Mouse (Mus musculus) intestine, embryonic 14.5 days (tissue): ENCODE measurements at regions not wholly inside any gene's neighbourhood (a gene's known extent, or its start where the extent isn't known, plus 50 kb on each side); places are given as distances from the start of the nearest gene placed in this dataset.

Source experiments
- ATAC-seq: fragments of 200-750 bp; cut with Nextera tagmentation; replicated peaks from 2 replicates; pipeline ENCODE4 v1.8.0; 2017; ENCODE audit warnings: low read depth, moderate number of reproducible peaks, moderate TSS enrichment, moderate library complexity; ENCODE audit not compliant: low FRiP score, low TSS enrichment
- DNase-seq: peaks from one replicate; pipeline ENCODE4 v3.0.0-alpha.2; 2018; ENCODE audit warnings: low spot score
- H3K27ac ChIP-seq: fragments of 300-500 bp; sonication (generic); 2 replicates; pipeline ENCODE4 v1.5.1; 2014; ENCODE audit warnings: low read depth, mild to moderate bottlenecking, control low read depth
- H3K27me3 ChIP-seq: fragments of 300-500 bp; sonication (generic); replicated peaks from 2 replicates; pipeline ENCODE4 v1.6.1; 2014; ENCODE audit warnings: low read length, control low read depth; ENCODE audit not compliant: control insufficient read depth, insufficient read depth
- H3K36me3 ChIP-seq: fragments of 300-500 bp; sonication (generic); 2 replicates; pipeline ENCODE4 v1.6.1; 2014; ENCODE audit warnings: low read length, control low read depth; ENCODE audit not compliant: control insufficient read depth, insufficient read depth
- H3K4me1 ChIP-seq: fragments of 300-500 bp; sonication (generic); replicated peaks from 2 replicates; pipeline ENCODE4 v1.6.1; 2014; ENCODE audit warnings: low read length, control low read depth, mixed read lengths; ENCODE audit not compliant: control insufficient read depth, insufficient read depth
- H3K4me2 ChIP-seq: fragments of 300-500 bp; sonication (generic); 2 replicates; pipeline ENCODE4 v1.6.1; 2014; ENCODE audit warnings: low read length
- H3K4me3 ChIP-seq: fragments of 300-500 bp; sonication (generic); 2 replicates; pipeline ENCODE4 v1.5.1; 2014; ENCODE audit warnings: low read depth, low read length, control low read depth, mixed read lengths
- H3K9ac ChIP-seq: fragments of 300-500 bp; sonication (generic); 2 replicates; pipeline ENCODE4 v1.6.1; 2014; ENCODE audit warnings: mild to moderate bottlenecking, low read length
- H3K9me3 ChIP-seq: fragments of 300-500 bp; sonication (generic); 2 replicates; pipeline ENCODE4 v1.6.1; 2016; ENCODE audit warnings: low read length, control low read depth; ENCODE audit not compliant: control insufficient read depth
- WGBS: fragments of 180-500 bp; shearing (Covaris S2); extraction: QIAGEN DNeasy Blood & Tissue Kit; methylation state at CpG from one replicate; pipeline ENCODE4 v1.1.7; 2014; 5-methylcytosine and 5-hydroxymethylcytosine counted together

- DNase-seq (no peak), ATAC-seq (no peak)
- no peak overlapping the region for H3K4me2 ChIP-seq
- H3K27ac ChIP-seq = no peak overlapping the region
- no peaks in the 10 kb centered on the region for H3K9me3 ChIP-seq
- no peak overlapping the region for H3K9ac ChIP-seq
- H3K36me3 ChIP-seq = no peaks in the 10 kb centered on the region
- WGBS = 62% methylated on average over 8 of the region's 8 CpGs
- H3K4me3 ChIP-seq = no peak overlapping the region
- H3K4me1 ChIP-seq = no peaks in the 10 kb centered on the region
- H3K27me3 ChIP-seq = no peaks in the 10 kb centered on the region
Measured at GRCm38 (mm10) chr2:75118348-75118926, 292.8 kb downstream of the Mtx2 start.

DNA sequence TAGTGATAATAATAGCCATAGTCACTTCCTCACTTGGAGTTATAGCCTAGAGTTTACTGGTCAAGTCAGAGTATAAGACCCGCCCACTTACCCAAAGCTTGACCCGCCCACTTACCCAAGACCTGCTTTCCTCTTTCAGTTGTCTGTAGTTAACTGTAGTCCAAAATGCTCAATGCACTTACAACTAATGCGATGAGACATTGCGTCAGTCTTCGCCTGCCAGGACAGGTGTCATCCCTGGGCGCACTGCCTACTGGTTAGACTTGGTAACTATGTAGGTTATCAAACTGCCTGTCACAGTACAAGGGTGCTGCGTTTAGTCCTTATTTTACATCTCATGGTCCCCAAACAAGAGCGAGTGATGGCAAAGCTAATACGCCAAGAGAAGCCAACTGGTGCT, 294.0 kb downstream of the Mtx2 start:
- Histone ChIP-seq H3K36me3 (no peaks in the 10 kb centered on the region), H3K4me2 (no peak overlapping the region), H3K4me1 (no peaks in the 10 kb centered on the region), H3K4me3 (no peak overlapping the region), H3K27me3 (no peaks in the 10 kb centered on the region), H3K9ac (no peak overlapping the region), H3K9me3 (no peaks in the 10 kb centered on the region), H3K27ac (no peak overlapping the region)
- WGBS = 97% methylated on average over 9 of the region's 9 CpGs
- DNase-seq (no peak), ATAC-seq (no peak)

DNA sequence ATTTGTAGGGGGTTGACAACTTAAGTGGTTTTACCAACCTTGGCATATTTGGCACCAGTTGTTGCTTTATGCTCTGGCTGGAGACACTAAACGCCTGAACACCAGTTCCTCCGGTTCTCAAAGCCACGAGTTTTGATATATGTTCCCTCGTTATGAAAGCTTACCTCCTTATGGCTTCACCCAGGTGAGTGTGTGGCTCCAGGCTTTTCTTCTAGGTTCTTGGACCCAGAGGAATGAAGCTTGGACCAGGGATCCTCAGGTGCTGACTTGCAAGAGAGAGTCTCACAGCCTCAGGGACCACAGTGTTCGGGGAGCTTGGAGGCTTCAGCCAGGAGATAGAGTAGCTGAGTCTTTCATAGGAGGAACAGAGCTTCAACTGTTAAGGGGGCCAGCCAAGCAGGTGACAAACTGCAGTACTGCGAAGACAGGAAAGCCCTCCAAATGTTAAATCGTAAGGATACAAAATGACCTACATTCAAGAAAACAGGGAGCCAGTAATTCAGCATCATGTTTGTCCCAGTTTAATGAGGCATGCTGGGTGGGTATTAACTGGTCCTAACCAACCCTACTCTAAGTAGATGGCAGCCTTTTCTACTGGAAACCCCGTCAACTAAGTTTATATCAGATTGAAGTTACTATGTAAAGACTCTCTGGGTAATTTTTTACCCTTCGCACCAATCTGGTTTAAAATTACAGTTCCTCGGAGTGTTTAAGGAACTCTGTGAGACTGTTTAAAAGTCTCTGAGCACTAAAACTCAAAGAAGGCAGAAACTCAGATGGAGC, 307.9 kb downstream of the Mtx2 start:
- Histone ChIP-seq H3K9ac (no peak overlapping the region), H3K4me1 (0 out of 2 replicates have a peak, but pooled peaks cover 3% of the 10 kb centered on the region), H3K9me3 (no peaks in the 10 kb centered on the region), H3K4me2 (no peak overlapping the region), H3K27me3 (peaks cover 26% of the 10 kb centered on the region), H3K27ac (no peak overlapping the region), H3K36me3 (no peaks in the 10 kb centered on the region), H3K4me3 (no peak overlapping the region)
- 71% methylated on average over 10 of the region's 10 CpGs for WGBS
- no peak for DNase-seq
- no peak for ATAC-seq

DNA sequence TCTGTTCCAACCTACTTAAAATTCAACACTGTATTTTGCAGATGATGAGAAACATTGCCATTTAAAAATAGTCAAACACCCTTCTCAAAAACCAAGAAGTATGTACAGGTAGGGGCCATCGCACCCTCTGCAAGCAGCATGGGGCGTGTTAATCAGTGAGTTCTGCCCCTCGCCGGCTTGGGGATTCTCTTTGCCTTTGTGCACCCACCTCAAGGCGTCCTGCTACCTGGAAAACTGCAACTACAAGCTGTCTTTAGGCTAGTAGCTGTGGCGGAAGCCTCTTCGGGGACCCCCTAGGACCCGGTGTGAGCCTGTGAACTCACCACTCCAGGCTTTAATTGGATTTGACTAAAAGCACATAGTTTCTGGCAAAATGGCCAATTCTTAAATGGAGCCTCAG, 311.0 kb downstream of the Mtx2 start:
- no peak for DNase-seq
- Histone ChIP-seq H3K4me2 (peak overlapping the region; percentile 86), H3K36me3 (no peaks in the 10 kb centered on the region), H3K9ac (peak overlapping the region; percentile 37; the same call in 1 of the 2 replicates), H3K4me1 (0 out of 2 replicates have a peak, but pooled peaks cover 3% of the 10 kb centered on the region), H3K4me3 (peak overlapping the region; percentile 34), H3K27me3 (peaks cover 46% of the 10 kb centered on the region), H3K9me3 (no peaks in the 10 kb centered on the region), H3K27ac (0 out of 2 replicates have a peak overlapping the region, but pooled peaks have one; percentile 2)
- no peak for ATAC-seq
- 30% methylated on average over 8 of the region's 8 CpGs for WGBS

- Histone ChIP-seq H3K9ac (peak overlapping the region; percentile 37), H3K4me2 (peak overlapping the region; percentile 86), H3K36me3 (no peaks in the 10 kb centered on the region), H3K27ac (peak overlapping the region; percentile 2; the same call in 1 of the 2 replicates), H3K9me3 (no peaks in the 10 kb centered on the region), H3K4me3 (peak overlapping the region; percentile 34), H3K27me3 (peaks cover 46% of the 10 kb centered on the region), H3K4me1 (0 out of 2 replicates have a peak, but pooled peaks cover 3% of the 10 kb centered on the region)
- DNase-seq = peak; percentile 64
- peak; percentile 73 for ATAC-seq
- 2% methylated on average over 41 of the region's 42 CpGs for WGBS
Measured at GRCm38 (mm10) chr2:75137133-75137982, 311.8 kb downstream of the Mtx2 start.

GRCm38 (mm10) chr2:75137983-75138745, 312.6 kb downstream of the Mtx2 start:
- ATAC-seq (peak; percentile 75), DNase-seq (peak; percentile 91)
- Histone ChIP-seq H3K9me3 (no peaks in the 10 kb centered on the region), H3K27me3 (peaks cover 49% of the 10 kb centered on the region), H3K4me3 (peak overlapping the region; percentile 34), H3K4me2 (peak overlapping the region; percentile 86), H3K9ac (peak overlapping the region; percentile 37), H3K36me3 (no peaks in the 10 kb centered on the region), H3K27ac (no peak overlapping the region), H3K4me1 (0 out of 2 replicates have a peak, but pooled peaks cover 3% of the 10 kb centered on the region)
- 7% methylated on average over 29 of the region's 29 CpGs for WGBS

- Histone ChIP-seq H3K4me1 (0 out of 2 replicates have a peak, but pooled peaks cover 3% of the 10 kb centered on the region), H3K9me3 (no peaks in the 10 kb centered on the region), H3K4me3 (no peak overlapping the region), H3K27ac (no peak overlapping the region), H3K27me3 (peaks cover 47% of the 10 kb centered on the region), H3K9ac (no peak overlapping the region), H3K36me3 (no peaks in the 10 kb centered on the region), H3K4me2 (no peak overlapping the region; the same call in 1 of the 2 replicates)
- ATAC-seq (no peak), DNase-seq (no peak)
- WGBS = 33% methylated on average over 9 of the region's 9 CpGs
Measured at GRCm38 (mm10) chr2:75138746-75139060, 313.1 kb downstream of the Mtx2 start.

GRCm38 (mm10) chr2:75139544-75139943, 313.9 kb downstream of the Mtx2 start:
- Histone ChIP-seq H3K36me3 (no peaks in the 10 kb centered on the region), H3K27me3 (peaks cover 51% of the 10 kb centered on the region), H3K27ac (no peak overlapping the region), H3K4me1 (0 out of 2 replicates have a peak, but pooled peaks cover 3% of the 10 kb centered on the region), H3K4me2 (no peak overlapping the region), H3K9me3 (no peaks in the 10 kb centered on the region), H3K9ac (no peak overlapping the region), H3K4me3 (no peak overlapping the region)
- 84% methylated on average over 2 of the region's 2 CpGs for WGBS
- DNase-seq (no peak), ATAC-seq (no peak)
